Mouse (Mus musculus) ES-Bruce4 (cell line): ENCODE data around the gene Agap1.

Source experiments
- CTCF ChIP-seq: IDR thresholded peaks from one replicate; pipeline ENCODE4 v1.8.1; 2011; ENCODE audit warnings: low read depth, low read length
- POLR2A ChIP-seq: IDR thresholded peaks from one replicate; pipeline ENCODE4 v1.8.1; 2011; ENCODE audit warnings: low read length; ENCODE audit not compliant: insufficient read depth

DNA sequence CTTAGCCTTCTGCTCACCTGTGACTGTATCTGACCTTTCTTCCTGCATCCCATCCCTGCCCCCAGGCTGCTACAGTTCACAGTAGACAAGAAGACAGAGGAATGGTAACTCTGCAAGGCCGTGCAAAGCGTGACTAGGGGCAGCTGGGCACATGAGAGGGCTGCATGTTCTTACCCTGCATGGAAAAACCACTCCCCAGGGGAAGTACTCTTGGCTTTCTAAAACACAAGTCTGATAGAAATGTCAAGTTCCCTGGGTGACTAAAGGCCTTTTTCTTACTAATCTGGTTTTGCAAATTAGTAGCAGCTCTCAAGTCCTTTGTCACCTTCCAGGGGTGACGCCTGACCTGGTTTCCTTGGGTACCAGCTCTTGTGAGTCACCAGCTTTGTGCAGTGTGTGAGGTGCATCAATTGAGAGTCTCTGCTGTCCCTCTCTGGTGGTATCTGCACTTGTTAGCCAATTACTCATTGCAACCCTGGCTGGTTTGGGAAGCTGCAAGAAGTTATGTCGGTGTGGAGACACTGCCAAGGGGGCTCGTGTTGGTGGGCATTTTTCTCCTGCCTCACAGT is 246.6 kb downstream of the Agap1 start:
- TF ChIP-seq CTCF (no peak), POLR2A (no peak)
